Mouse (Mus musculus): ENCODE data around the gene Sec14l3. TPM values are rescaled to one million over a fixed set of nuclear protein-coding genes. Genes with fewer than 3 reads are reported as not detected.
"Not testable (repeated sequence)": the region's sequence is repeated elsewhere in the genome, so short reads cannot be mapped to it uniquely, and the experiment has no call there.

Sec14l3 gene
- 0.38 and 0.77 TPM in 2 replicates for polyA plus RNA-seq (2014; fragmentation: Nextera tagmentation; extraction: Ambion mirVana)

GRCm38 (mm10) chr11:4064627-4065122 lies at the start of gene Sec14l3:
TSS of gene Sec14l3 (plus strand) at chr11:4064841.
- ATAC-seq (ENCODE audit: low FRiP score, low TSS enrichment): no peak
- no peaks in the 10 kb centered on the region for H3K4me1 ChIP-seq (ENCODE audit: control insufficient read depth, insufficient read depth, low read length)
- no peaks in the 10 kb centered on the region for H3K27me3 ChIP-seq (ENCODE audit: control insufficient read depth, insufficient read depth, low read length)
- no peak within 1 kb of the TSS for H3K4me2 ChIP-seq (ENCODE audit: low read length)
- H3K9me3 ChIP-seq (ENCODE audit: control insufficient read depth, low read length): no peaks in the 10 kb centered on the region
- no peak within 1 kb of the TSS for H3K4me3 ChIP-seq (replicated peaks; ENCODE audit: low read depth, low read length)
- no peak within 1 kb of the TSS for H3K27ac ChIP-seq (replicated peaks; ENCODE audit: low read depth, low read length)
- H3K36me3 ChIP-seq (ENCODE audit: control insufficient read depth, insufficient read depth, low read length): no peaks in the 10 kb centered on the region
- 73% methylated on average over 5 of the region's 5 CpGs for WGBS
- no peak within 1 kb of the TSS for H3K9ac ChIP-seq (replicated peaks; ENCODE audit: low read length)
- DNase-seq: no peak

GRCm38 (mm10) chr11:4015796-4016195 lies 48.8 kb upstream of the Sec14l3 start:
- not testable (repeated sequence) for H3K9ac ChIP-seq (replicated peaks; ENCODE audit: low read length); H3K4me3 ChIP-seq (replicated peaks; ENCODE audit: low read depth, low read length); DNase-seq; H3K4me2 ChIP-seq (ENCODE audit: low read length); H3K27me3 ChIP-seq (ENCODE audit: control insufficient read depth, insufficient read depth, low read length); H3K9me3 ChIP-seq (ENCODE audit: control insufficient read depth, low read length); H3K4me1 ChIP-seq (ENCODE audit: control insufficient read depth, insufficient read depth, low read length); ATAC-seq (ENCODE audit: low FRiP score, low TSS enrichment); H3K36me3 ChIP-seq (ENCODE audit: control insufficient read depth, insufficient read depth, low read length); H3K27ac ChIP-seq (replicated peaks; ENCODE audit: low read depth, low read length)
- WGBS: 91% methylated on average over 14 of the region's 14 CpGs

- WGBS: 94% methylated on average over 13 of the region's 13 CpGs
- H3K4me2 ChIP-seq (ENCODE audit: low read length); H3K27ac ChIP-seq (replicated peaks; ENCODE audit: low read depth, low read length); ATAC-seq (ENCODE audit: low FRiP score, low TSS enrichment); DNase-seq; H3K36me3 ChIP-seq (ENCODE audit: control insufficient read depth, insufficient read depth, low read length); H3K27me3 ChIP-seq (ENCODE audit: control insufficient read depth, insufficient read depth, low read length); H3K4me1 ChIP-seq (ENCODE audit: control insufficient read depth, insufficient read depth, low read length); H3K4me3 ChIP-seq (replicated peaks; ENCODE audit: low read depth, low read length); H3K9ac ChIP-seq (replicated peaks; ENCODE audit: low read length); H3K9me3 ChIP-seq (ENCODE audit: control insufficient read depth, low read length): not testable (repeated sequence)
Observed at GRCm38 (mm10) chr11:4022111-4022510, 42.5 kb upstream of the Sec14l3 start.

- no peak overlapping the region for H3K9ac ChIP-seq (replicated peaks; ENCODE audit: low read length)
- WGBS: 73% methylated on average over 2 of the region's 2 CpGs
- DNase-seq: no peak
Observed at GRCm38 (mm10) chr11:4023321-4023720, 41.3 kb upstream of the Sec14l3 start.

GRCm38 (mm10) chr11:4027066-4027465 lies 37.6 kb upstream of the Sec14l3 start:
- Histone ChIP-seq H3K27ac (replicated peaks; ENCODE audit: low read depth, low read length) (no peak overlapping the region), H3K4me3 (replicated peaks; ENCODE audit: low read depth, low read length) (no peak overlapping the region), H3K9ac (replicated peaks; ENCODE audit: low read length) (no peak overlapping the region), H3K27me3 (ENCODE audit: control insufficient read depth, insufficient read depth, low read length) (no peaks in the 10 kb centered on the region), H3K4me1 (ENCODE audit: control insufficient read depth, insufficient read depth, low read length) (no peaks in the 10 kb centered on the region), H3K9me3 (ENCODE audit: control insufficient read depth, low read length) (no peaks in the 10 kb centered on the region), H3K4me2 (ENCODE audit: low read length) (no peak overlapping the region), H3K36me3 (ENCODE audit: control insufficient read depth, insufficient read depth, low read length) (no peaks in the 10 kb centered on the region)
- DNase-seq (no peak), ATAC-seq (ENCODE audit: low FRiP score, low TSS enrichment) (no peak)
- WGBS: 82% methylated on average over 8 of the region's 8 CpGs

More at GRCm38 (mm10) chr11:4023321-4023720, 41.3 kb upstream of the Sec14l3 start:
- no peak for ATAC-seq (ENCODE audit: low FRiP score, low TSS enrichment)
- Histone ChIP-seq H3K27ac (replicated peaks; ENCODE audit: low read depth, low read length) (no peak overlapping the region), H3K27me3 (ENCODE audit: control insufficient read depth, insufficient read depth, low read length) (no peaks in the 10 kb centered on the region), H3K9me3 (ENCODE audit: control insufficient read depth, low read length) (no peaks in the 10 kb centered on the region), H3K36me3 (ENCODE audit: control insufficient read depth, insufficient read depth, low read length) (no peaks in the 10 kb centered on the region), H3K4me3 (replicated peaks; ENCODE audit: low read depth, low read length) (no peak overlapping the region), H3K4me1 (ENCODE audit: control insufficient read depth, insufficient read depth, low read length) (no peaks in the 10 kb centered on the region), H3K4me2 (ENCODE audit: low read length) (no peak overlapping the region)

- no peaks in the 10 kb centered on the region for H3K36me3 ChIP-seq (ENCODE audit: control insufficient read depth, insufficient read depth, low read length)
- DNase-seq (no peak), ATAC-seq (ENCODE audit: low FRiP score, low TSS enrichment) (no peak)
- H3K27me3 ChIP-seq (ENCODE audit: control insufficient read depth, insufficient read depth, low read length): no peaks in the 10 kb centered on the region
- no peaks in the 10 kb centered on the region for H3K9me3 ChIP-seq (ENCODE audit: control insufficient read depth, low read length)
- no peaks in the 10 kb centered on the region for H3K4me1 ChIP-seq (ENCODE audit: control insufficient read depth, insufficient read depth, low read length)
- H3K27ac ChIP-seq (replicated peaks; ENCODE audit: low read depth, low read length): no peak overlapping the region
- no peak overlapping the region for H3K9ac ChIP-seq (replicated peaks; ENCODE audit: low read length)
- no peak overlapping the region for H3K4me3 ChIP-seq (replicated peaks; ENCODE audit: low read depth, low read length)
- 87% methylated on average over 9 of the region's 9 CpGs for WGBS
- no peak overlapping the region for H3K4me2 ChIP-seq (ENCODE audit: low read length)
Observed at GRCm38 (mm10) chr11:4027561-4028334, 36.9 kb upstream of the Sec14l3 start.

GRCm38 (mm10) chr11:4029343-4029742 lies 35.3 kb upstream of the Sec14l3 start:
- Histone ChIP-seq H3K27me3 (ENCODE audit: control insufficient read depth, insufficient read depth, low read length) (no peaks in the 10 kb centered on the region), H3K4me1 (ENCODE audit: control insufficient read depth, insufficient read depth, low read length) (no peaks in the 10 kb centered on the region), H3K4me3 (replicated peaks; ENCODE audit: low read depth, low read length) (no peak overlapping the region), H3K4me2 (ENCODE audit: low read length) (no peak overlapping the region), H3K9me3 (ENCODE audit: control insufficient read depth, low read length) (no peaks in the 10 kb centered on the region), H3K27ac (replicated peaks; ENCODE audit: low read depth, low read length) (no peak overlapping the region), H3K36me3 (ENCODE audit: control insufficient read depth, insufficient read depth, low read length) (no peaks in the 10 kb centered on the region), H3K9ac (replicated peaks; ENCODE audit: low read length) (no peak overlapping the region)
- 67% methylated on average over 4 of the region's 4 CpGs for WGBS
- ATAC-seq (ENCODE audit: low FRiP score, low TSS enrichment) (no peak), DNase-seq (no peak)

- Histone ChIP-seq H3K36me3 (ENCODE audit: control insufficient read depth, insufficient read depth, low read length) (no peaks in the 10 kb centered on the region), H3K4me2 (ENCODE audit: low read length) (no peak within 1 kb of the TSS), H3K9me3 (ENCODE audit: control insufficient read depth, low read length) (no peaks in the 10 kb centered on the region), H3K4me1 (ENCODE audit: control insufficient read depth, insufficient read depth, low read length) (no peaks in the 10 kb centered on the region), H3K27ac (replicated peaks; ENCODE audit: low read depth, low read length) (no peak within 1 kb of the TSS), H3K4me3 (replicated peaks; ENCODE audit: low read depth, low read length) (no peak within 1 kb of the TSS), H3K27me3 (ENCODE audit: control insufficient read depth, insufficient read depth, low read length) (no peaks in the 10 kb centered on the region), H3K9ac (replicated peaks; ENCODE audit: low read length) (no peak within 1 kb of the TSS)
- no peak for DNase-seq
- WGBS: 43% methylated on average over 16 of the region's 16 CpGs
- ATAC-seq (ENCODE audit: low FRiP score, low TSS enrichment): no peak
Observed at GRCm38 (mm10) chr11:4031126-4031941, 33.3 kb upstream of the Sec14l3 start, which contains the start of gene Sec14l4. TSS of gene Sec14l4 (plus strand) at chr11:4031462.
